Mouse (Mus musculus) thymus, adult 2 months (tissue): ENCODE results near the gene Sema4d. TPM values are rescaled to one million over a fixed set of nuclear protein-coding genes. Genes with fewer than 3 reads are reported as not detected.

Experiments
- DNase-seq: peaks from one replicate; pipeline ENCODE4 v3.0.0; 2021
- H3K27ac ChIP-seq: fragments of 200-500 bp; 2 replicates; pipeline ENCODE4 v1.5.1; 2012; ENCODE audit warnings: low read length, control low read depth; ENCODE audit not compliant: control insufficient read depth, insufficient read depth
- H3K27me3 ChIP-seq: fragments of 200-500 bp; 2 replicates; pipeline ENCODE4 v1.6.1; 2012; ENCODE audit warnings: mild to moderate bottlenecking, low read length, moderate library complexity, mixed read lengths; ENCODE audit not compliant: control insufficient read depth, insufficient read depth
- H3K36me3 ChIP-seq: fragments of 200-500 bp; 2 replicates; pipeline ENCODE4 v1.6.1; 2012; ENCODE audit warnings: mild to moderate bottlenecking, low read length, moderate library complexity; ENCODE audit not compliant: control insufficient read depth, insufficient read depth
- H3K4me1 ChIP-seq: fragments of 200-500 bp; replicated peaks from 2 replicates; pipeline ENCODE4 v1.6.1; 2012; ENCODE audit warnings: low read length; ENCODE audit not compliant: control insufficient read depth, insufficient read depth
- H3K4me3 ChIP-seq: fragments of 200-500 bp; 2 replicates; pipeline ENCODE4 v1.5.1; 2012; ENCODE audit warnings: mild to moderate bottlenecking, low read length, control low read depth, moderate library complexity; ENCODE audit not compliant: control insufficient read depth, insufficient read depth
- CTCF ChIP-seq: fragments of 200-500 bp; IDR thresholded peaks from 2 replicates; pipeline ENCODE4 v1.5.1; 2012; ENCODE audit warnings: mild to moderate bottlenecking, control low read depth, low read length, moderate library complexity, borderline replicate concordance; ENCODE audit not compliant: control insufficient read depth, poor library complexity, insufficient read depth; ENCODE audit errors: extremely low read depth
- POLR2A ChIP-seq: fragments of 200-500 bp; IDR thresholded peaks from 2 replicates; pipeline ENCODE4 v1.6.1; 2012; ENCODE audit warnings: mild to moderate bottlenecking, low read length, control low read depth, moderate library complexity; ENCODE audit not compliant: control insufficient read depth, poor library complexity, insufficient read depth; ENCODE audit errors: extremely low read depth
- WGBS: fragments of 180-500 bp; shearing (Covaris S2); methylation state at CpG from one replicate; pipeline ENCODE4 v1.1.7; 2018; 5-methylcytosine and 5-hydroxymethylcytosine counted together
- polyA plus RNA-seq: library from polyadenylated mRNA; depleted of rRNA; stranded (reverse); fragments of >200 nt; gene quantifications from 2 replicates; pipeline ENCODE4 v1.2.3, GENCODE M21; 2012

Sema4d gene
- polyA plus RNA-seq, 1 experiment = 156 TPM

- Histone ChIP-seq H3K4me1 (peaks cover 5% of the 10 kb centered on the region), H3K27ac (no peak overlapping the region), H3K4me3 (no peak overlapping the region), H3K27me3 (no peaks in the 10 kb centered on the region), H3K36me3 (peaks cover 41% of the 10 kb centered on the region)
- TF ChIP-seq POLR2A = no peak
- TF ChIP-seq CTCF = no peak
- no peak for DNase-seq
- 95% methylated on average over 5 of the region's 5 CpGs for WGBS
These were observed 106.6 kb downstream of the Sema4d start for GRCm38 (mm10) chr13:51686966-51687365.

- TF ChIP-seq POLR2A = no peak
- no peak for TF ChIP-seq CTCF
- H3K4me3 ChIP-seq = no peak overlapping the region
These were observed 108.1 kb downstream of the Sema4d start for GRCm38 (mm10) chr13:51685290-51685966.

GRCm38 (mm10) chr13:51681634-51682033 lies 111.9 kb downstream of the Sema4d start:
- Histone ChIP-seq H3K36me3 (peaks cover 72% of the 10 kb centered on the region), H3K4me1 (no peaks in the 10 kb centered on the region), H3K27ac (no peak overlapping the region), H3K4me3 (no peak overlapping the region), H3K27me3 (no peaks in the 10 kb centered on the region)
- no peak for DNase-seq
- TF ChIP-seq CTCF (no peak), POLR2A (no peak)
- 98% methylated on average over 8 of the region's 8 CpGs for WGBS

More at GRCm38 (mm10) chr13:51685290-51685966, 108.1 kb downstream of the Sema4d start:
- no peak for DNase-seq
- no peaks in the 10 kb centered on the region for H3K27me3 ChIP-seq
- peaks cover 5% of the 10 kb centered on the region for H3K4me1 ChIP-seq
- no peak overlapping the region for H3K27ac ChIP-seq
- peaks cover 52% of the 10 kb centered on the region for H3K36me3 ChIP-seq
- 93% methylated on average over 7 of the region's 7 CpGs for WGBS

GRCm38 (mm10) chr13:51681076-51681475 lies 112.5 kb downstream of the Sema4d start:
- Histone ChIP-seq H3K27ac (no peak overlapping the region), H3K36me3 (peaks cover 75% of the 10 kb centered on the region), H3K4me3 (no peak overlapping the region), H3K4me1 (no peaks in the 10 kb centered on the region), H3K27me3 (no peaks in the 10 kb centered on the region)
- no peak for DNase-seq
- 94% methylated on average over 5 of the region's 5 CpGs for WGBS
- no peak for TF ChIP-seq CTCF
- TF ChIP-seq POLR2A = no peak

- H3K4me1 ChIP-seq = no peaks in the 10 kb centered on the region
- TF ChIP-seq CTCF = no peak
- TF ChIP-seq POLR2A = no peak
- no peak overlapping the region for H3K27ac ChIP-seq
- DNase-seq = no peak
- no peaks in the 10 kb centered on the region for H3K27me3 ChIP-seq
- no peak overlapping the region for H3K4me3 ChIP-seq
- peaks cover 73% of the 10 kb centered on the region for H3K36me3 ChIP-seq
- 90% methylated on average over 4 of the region's 4 CpGs for WGBS
These were observed 114.2 kb downstream of the Sema4d start for GRCm38 (mm10) chr13:51679332-51679731.

GRCm38 (mm10) chr13:51678687-51679086 lies 114.9 kb downstream of the Sema4d start:
- WGBS = 98% methylated on average over 6 of the region's 6 CpGs
- no peak for DNase-seq
- H3K36me3 ChIP-seq = peaks cover 73% of the 10 kb centered on the region
- TF ChIP-seq POLR2A = no peak
- TF ChIP-seq CTCF = no peak
- no peak overlapping the region for H3K4me3 ChIP-seq
- no peaks in the 10 kb centered on the region for H3K27me3 ChIP-seq
- H3K4me1 ChIP-seq = no peaks in the 10 kb centered on the region
- H3K27ac ChIP-seq = no peak overlapping the region
